Mouse (Mus musculus) cerebellum, adult 8-10 months (tissue): ENCODE measurements at regions not wholly inside any gene's neighbourhood (a gene's known extent, or its start where the extent isn't known, plus 50 kb on each side); places are given as distances from the start of the nearest gene placed in this dataset.
"Not testable (repeated sequence)": the region's sequence is repeated elsewhere in the genome, so short reads cannot be mapped to it uniquely, and the experiment has no call there.

Experiments
- DNase-seq: peaks from one replicate; pipeline ENCODE4 v3.0.0; 2022

GRCm38 (mm10) chr12:69524337-69525035, 58.3 kb downstream of the Vcpkmt start:
- peak; percentile 46 for DNase-seq

DNA sequence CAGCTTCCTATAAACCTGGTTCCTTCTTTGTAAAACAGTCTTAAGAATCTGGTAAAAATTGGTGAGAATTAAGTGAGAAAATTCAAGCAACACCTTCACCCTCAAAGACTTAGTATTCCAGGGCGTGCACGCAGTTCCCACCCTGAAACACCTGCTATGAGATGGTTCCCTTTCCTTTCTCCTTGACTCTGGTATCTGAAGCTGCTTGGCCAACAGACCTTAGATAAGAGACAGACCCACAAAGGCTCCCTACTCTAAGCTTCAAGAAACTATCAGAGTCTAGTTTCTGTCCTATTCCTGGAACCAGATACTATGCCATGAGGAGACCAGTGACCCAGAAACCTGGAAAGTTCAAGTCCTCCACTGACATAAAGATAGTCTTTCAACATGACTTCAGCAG, 63.0 kb downstream of the Vcpkmt start:
- DNase-seq = no peak

DNA sequence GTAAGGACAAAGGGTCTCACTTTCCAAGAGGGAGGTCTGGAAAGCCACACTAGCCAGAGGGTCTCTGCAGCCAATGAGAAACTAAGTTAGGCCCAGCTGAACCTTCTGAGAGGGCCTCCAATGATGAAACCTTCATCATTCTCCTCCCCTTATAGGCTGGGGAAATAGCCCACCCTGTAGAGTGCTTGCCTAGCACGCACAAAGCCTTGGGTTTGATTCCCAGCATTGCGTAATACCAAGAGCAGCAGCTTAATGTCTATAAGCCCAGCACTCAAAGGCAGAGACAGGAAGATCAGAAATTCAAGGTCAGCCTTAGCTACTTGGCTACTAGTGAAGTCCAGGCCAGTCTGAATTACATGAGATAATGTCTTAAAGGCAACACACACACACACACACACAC, 63.8 kb downstream of the Vcpkmt start:
- DNase-seq = no peak

- no peak for DNase-seq
Measured at GRCm38 (mm10) chr12:69517616-69518015, 65.2 kb downstream of the Vcpkmt start.

DNA sequence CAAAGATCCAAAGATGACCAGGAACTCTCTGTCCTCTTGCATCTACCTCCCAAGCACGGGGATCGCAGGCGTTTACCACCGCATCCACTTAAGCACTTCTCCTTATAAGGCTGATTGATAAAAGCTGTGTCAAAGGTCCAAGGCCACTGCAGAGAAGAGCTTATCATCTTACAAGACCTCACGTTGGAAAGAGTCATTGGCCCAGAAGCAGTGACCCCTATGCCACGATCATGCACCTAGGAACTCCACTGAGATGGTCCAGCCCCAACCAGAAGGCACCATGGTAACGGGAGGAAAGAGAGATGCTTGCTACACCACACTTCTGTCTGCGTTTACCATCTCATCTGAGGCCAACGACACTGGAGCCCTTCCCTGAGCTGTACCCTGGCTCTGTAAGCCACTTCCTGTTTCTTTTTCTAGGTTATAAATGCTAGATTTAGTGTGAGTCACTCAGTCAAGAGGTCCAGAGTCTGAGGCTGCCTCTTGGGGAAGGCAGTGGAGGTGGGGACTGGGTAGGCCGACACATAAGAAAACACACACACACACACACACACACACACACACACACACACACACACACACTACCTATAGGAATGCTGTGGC, 66.4 kb downstream of the Vcpkmt start:
- no peak for DNase-seq

- DNase-seq = no peak
Measured at GRCm38 (mm10) chr12:69515850-69516249, 67.0 kb downstream of the Vcpkmt start.

DNA sequence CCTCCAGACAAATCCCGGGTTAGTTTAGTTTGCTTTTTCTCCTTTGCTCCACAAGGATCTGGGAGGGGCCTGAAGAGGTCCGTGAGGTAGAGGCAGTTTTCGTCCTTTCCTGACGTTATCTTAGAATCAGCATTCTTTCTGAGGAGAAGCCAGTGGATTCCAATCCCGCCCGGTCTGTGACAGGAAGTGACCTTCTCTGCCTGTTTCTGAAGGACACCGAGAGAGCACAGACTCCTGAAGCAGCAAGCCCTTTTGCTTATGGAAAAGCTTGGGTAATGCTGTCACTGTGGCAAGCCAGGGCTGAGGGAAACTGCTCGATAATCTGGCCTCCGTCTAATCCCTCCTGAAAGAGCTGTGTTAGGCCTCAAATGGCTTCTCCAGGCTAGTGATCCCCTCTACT, 67.7 kb downstream of the Vcpkmt start:
- DNase-seq = no peak

DNA sequence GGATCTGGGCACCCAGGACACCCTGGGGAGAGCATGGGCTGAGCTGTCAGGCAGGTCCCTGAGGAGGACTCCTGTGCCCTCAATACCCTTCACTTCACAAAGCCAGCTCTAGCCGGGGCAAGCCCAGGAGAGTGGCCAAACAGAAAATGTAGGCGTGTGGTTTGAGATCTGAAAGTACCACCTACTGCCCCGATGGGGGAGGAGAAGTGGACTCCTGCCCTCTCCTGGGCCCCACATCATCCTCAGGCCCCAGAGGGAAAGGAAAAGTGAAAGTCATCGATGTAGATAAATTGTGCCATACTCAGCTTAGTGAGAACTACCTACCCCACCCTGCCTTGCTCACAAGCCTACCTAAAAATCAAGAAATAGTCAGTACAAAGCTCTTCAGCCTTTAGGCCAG, 69.7 kb downstream of the Vcpkmt start:
- no peak for DNase-seq

DNA sequence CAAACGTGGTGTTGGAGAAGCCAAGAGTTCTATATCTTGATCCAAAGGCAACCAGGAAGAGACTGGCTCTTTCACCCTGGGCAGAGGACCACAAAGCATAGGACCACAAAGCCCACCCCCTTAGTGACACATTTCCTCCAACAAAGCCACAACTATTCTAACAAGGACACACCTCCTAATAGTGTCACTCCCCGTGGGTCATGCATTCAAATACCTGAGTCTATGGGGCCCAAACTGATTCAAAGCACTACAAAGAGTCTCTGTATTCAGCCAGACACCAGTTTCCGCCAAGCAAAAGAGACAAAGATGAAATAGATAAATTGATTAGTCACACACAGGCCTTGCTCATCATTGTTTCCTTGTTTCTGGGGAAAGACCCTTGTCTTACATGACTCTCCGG, 72.1 kb downstream of the Vcpkmt start:
- no peak for DNase-seq

DNA sequence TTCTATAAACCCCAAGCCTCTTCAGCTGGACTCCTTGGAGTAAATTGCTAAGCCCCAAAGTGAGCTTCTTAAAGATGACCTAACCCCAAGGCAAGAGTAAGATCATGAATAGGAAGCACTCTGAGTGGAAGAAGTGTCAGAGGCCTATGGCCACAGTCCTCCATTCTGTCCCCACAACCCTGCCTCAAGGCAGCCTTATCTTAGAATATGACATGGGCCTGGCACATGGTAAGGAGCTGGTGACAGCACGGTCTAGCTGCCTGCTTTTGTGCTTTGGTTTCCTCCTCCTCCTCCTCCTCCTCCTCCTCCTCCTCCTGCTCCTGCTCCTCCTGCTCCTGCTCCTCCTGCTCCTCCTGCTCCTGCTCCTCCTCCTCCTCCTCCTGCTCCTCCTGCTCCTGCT, 73.6 kb downstream of the Vcpkmt start:
- DNase-seq = not testable (repeated sequence)

- no peak for DNase-seq
Measured at GRCm38 (mm10) chr12:69507906-69508305, 74.9 kb downstream of the Vcpkmt start.

- DNase-seq = no peak
Measured at GRCm38 (mm10) chr12:69507333-69507732, 75.5 kb downstream of the Vcpkmt start.

DNA sequence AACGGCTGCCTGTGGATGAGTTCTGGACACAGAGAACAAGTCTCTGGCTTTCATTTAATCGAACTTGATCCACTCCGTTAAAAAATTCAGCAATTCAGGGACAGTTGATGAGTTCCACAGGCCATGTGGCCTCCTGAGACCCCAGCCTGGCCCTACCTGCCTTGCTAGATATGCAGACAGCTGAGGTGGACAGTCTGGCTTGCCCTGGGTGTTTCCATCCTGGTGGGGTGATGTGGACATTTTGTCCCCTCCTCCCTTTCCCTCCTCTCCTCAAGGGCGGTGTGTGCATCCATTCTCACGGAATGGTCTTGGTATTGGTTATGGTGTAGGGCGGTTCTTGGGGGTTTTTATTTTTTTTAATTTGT, 80.1 kb downstream of the Vcpkmt start:
- DNase-seq = no peak

- no peak for DNase-seq
Measured at GRCm38 (mm10) chr12:69501783-69502705, 80.8 kb downstream of the Vcpkmt start.

GRCm38 (mm10) chr12:69501346-69501730, 81.5 kb downstream of the Vcpkmt start:
- DNase-seq = no peak

DNA sequence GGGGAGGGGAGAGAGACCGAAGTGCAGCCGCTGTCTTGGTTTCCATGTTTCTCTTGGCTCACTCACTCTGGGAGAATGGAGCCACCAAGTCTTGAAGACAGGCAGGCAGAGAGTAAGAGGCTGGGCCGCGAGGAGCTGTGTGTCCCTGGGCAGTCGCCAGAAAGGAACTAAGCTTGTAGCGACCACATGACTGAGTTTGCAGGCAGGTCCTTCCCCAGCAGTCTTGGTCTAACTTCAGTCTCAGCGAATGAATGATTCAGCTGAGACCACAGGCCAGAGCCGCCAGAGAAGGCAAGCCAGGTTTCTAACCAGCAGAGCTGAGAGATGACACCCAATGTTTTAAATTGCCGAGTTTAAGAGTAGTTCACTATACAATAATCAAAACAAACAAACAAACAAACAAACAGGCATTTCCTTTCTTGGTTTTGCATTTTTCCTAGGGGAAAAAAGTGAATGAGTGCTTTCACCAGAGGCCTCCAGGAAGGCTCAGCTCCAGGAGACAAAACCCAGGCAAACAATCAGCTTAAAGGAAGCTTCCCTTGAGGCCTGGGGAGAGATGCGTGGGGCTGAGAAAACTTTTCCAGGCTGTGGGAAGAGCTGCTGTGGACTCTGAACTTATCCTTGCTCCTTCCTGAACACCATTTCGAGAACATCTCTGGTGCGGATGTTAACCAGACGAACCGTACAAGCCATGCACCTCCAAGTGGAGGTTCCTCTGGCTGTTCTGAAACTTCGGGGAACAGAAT, 82.1 kb downstream of the Vcpkmt start:
- no peak for DNase-seq

DNA sequence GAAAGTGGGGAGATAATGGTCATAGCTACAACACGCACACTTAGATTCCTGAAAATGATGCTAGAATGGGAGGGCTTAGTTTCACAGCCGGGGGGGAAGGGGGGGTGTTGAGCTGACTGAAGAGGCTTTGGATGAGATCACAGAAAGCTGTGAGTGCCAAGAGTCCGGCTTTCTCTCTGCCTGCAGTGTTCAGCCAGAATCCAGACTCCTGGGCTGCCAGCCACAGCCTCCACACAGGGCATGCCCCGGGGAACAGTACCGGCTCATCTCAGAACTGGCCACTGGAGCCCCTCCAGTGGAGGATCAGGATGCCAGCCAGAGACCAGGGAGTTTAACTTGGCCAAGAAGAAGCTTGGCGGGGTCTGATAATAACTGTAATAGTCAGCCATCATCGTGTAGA, 85.7 kb downstream of the Vcpkmt start:
- peak; percentile 63 for DNase-seq

GRCm38 (mm10) chr12:69496341-69496904, 86.4 kb downstream of the Vcpkmt start:
- DNase-seq = no peak

DNA sequence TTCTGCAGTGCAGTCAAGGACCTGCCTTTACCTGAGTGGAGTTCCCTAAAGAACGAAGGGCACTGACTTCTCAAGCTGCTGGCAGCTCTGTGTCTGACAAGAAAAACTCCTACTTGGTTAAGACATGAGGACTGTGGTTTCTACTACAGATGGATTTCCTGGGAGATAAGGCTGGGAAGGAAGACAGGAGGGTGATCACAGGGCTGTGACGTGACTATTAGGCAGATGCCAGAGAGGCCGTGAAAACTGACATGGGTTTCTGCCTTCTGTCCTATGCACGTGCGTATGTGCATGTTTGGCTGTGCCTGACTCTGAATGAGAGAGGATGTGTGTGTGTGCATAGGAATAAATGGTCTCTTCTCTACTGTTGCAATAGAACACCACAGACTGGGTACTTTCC, 87.1 kb downstream of the Vcpkmt start:
- DNase-seq = no peak

- DNase-seq = no peak
Measured at GRCm38 (mm10) chr12:69494648-69495047, 88.2 kb downstream of the Vcpkmt start.

GRCm38 (mm10) chr12:69489686-69490085, 93.1 kb downstream of the Vcpkmt start:
- no peak for DNase-seq

DNA sequence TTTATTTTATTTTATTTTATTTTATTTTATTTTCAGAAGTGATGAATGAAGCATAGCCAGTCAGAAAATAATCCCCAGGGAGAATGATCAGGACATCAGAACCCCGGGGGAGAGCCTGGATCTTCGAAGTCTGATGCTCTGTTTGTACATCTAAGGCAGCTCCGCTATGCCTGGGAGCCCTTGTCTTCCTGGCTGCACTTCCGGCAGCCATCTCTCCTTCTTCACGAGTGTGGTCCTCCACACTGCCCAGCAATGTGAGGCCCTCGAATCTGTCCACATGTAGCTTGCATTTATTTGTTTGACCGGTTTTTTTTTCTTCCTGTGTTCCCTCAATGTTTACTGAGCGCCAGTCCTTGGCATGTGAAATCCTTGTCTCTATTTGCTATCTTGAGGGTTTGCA, 95.9 kb downstream of the Vcpkmt start:
- no peak for DNase-seq
